Mouse (Mus musculus) midbrain, embryonic 12.5 days (tissue): ENCODE data around the gene Tbc1d16. TPM values are rescaled to one million over a fixed set of nuclear protein-coding genes. Genes with fewer than 3 reads are reported as not detected.

Source experiments
- ATAC-seq: fragments of 200-750 bp; cut with Nextera tagmentation; 2 replicates; pipeline ENCODE4 v1.8.0; 2017; ENCODE audit warnings: low read depth, moderate TSS enrichment, moderate library complexity; ENCODE audit not compliant: low FRiP score
- H3K27ac ChIP-seq: fragments of 300-500 bp; sonication (generic); replicated peaks from 2 replicates; pipeline ENCODE4 v1.5.1; 2016; ENCODE audit warnings: mild to moderate bottlenecking
- H3K27me3 ChIP-seq: fragments of 300-500 bp; sonication (generic); 2 replicates; pipeline ENCODE4 v1.6.1; 2016; ENCODE audit warnings: mild to moderate bottlenecking
- H3K36me3 ChIP-seq: fragments of 300-500 bp; sonication (generic); 2 replicates; pipeline ENCODE4 v1.6.1; 2016
- H3K4me1 ChIP-seq: fragments of 300-500 bp; sonication (generic); 2 replicates; pipeline ENCODE4 v1.6.1; 2016
- H3K4me2 ChIP-seq: fragments of 300-500 bp; sonication (generic); replicated peaks from 2 replicates; pipeline ENCODE4 v1.6.1; 2016; ENCODE audit warnings: mild to moderate bottlenecking, moderate library complexity
- H3K4me3 ChIP-seq: fragments of 300-500 bp; sonication (generic); 2 replicates; pipeline ENCODE4 v1.5.1; 2016; ENCODE audit warnings: mild to moderate bottlenecking
- H3K9ac ChIP-seq: fragments of 300-500 bp; sonication (generic); replicated peaks from 2 replicates; pipeline ENCODE4 v1.6.1; 2016; ENCODE audit warnings: mild to moderate bottlenecking, moderate library complexity
- H3K9me3 ChIP-seq: fragments of 300-500 bp; sonication (generic); 2 replicates; pipeline ENCODE4 v1.6.1; 2016; ENCODE audit warnings: mild to moderate bottlenecking
- WGBS: fragments of 180-500 bp; shearing (Covaris S2); methylation state at CpG from one replicate; pipeline ENCODE4 v1.1.7; 2016; 5-methylcytosine and 5-hydroxymethylcytosine counted together
- microRNA-seq: library from miRNA; unstranded; fragments of <30 nt; microRNA quantifications from one replicate; pipeline ENCODE4, GENCODE M21; 2017
- polyA plus RNA-seq: library from polyadenylated mRNA; unstranded; fragments of >200 nt; fragmentation: Nextera tagmentation; extraction: Ambion mirVana; gene quantifications from 2 replicates; pipeline ENCODE4 v1.2.1, GENCODE M21; 2016

Gene Tbc1d16
- polyA plus RNA-seq, 1 experiment from 2014 or later: 35.1 TPM

- 0 out of 2 replicates have a peak overlapping the region, but pooled peaks have one; percentile 16 for H3K9ac ChIP-seq
- peaks cover 13% of the 10 kb centered on the region for H3K4me1 ChIP-seq
- peaks cover 53% of the 10 kb centered on the region for H3K27me3 ChIP-seq
- H3K9me3 ChIP-seq: no peaks in the 10 kb centered on the region
- WGBS: 40% methylated on average over 3 of the region's 3 CpGs
- H3K4me2 ChIP-seq: no peak overlapping the region
- H3K36me3 ChIP-seq: no peaks in the 10 kb centered on the region
- no peak overlapping the region for H3K27ac ChIP-seq
- no peak overlapping the region for H3K4me3 ChIP-seq
- no peak for ATAC-seq
Observed at GRCm38 (mm10) chr11:119095441-119095840, 132.9 kb downstream of the Tbc1d16 start.

GRCm38 (mm10) chr11:119093322-119093721 lies 135.0 kb downstream of the Tbc1d16 start:
- no peak overlapping the region for H3K4me2 ChIP-seq
- H3K9ac ChIP-seq: no peak overlapping the region
- H3K4me3 ChIP-seq: no peak overlapping the region
- H3K27me3 ChIP-seq: peaks cover 74% of the 10 kb centered on the region
- H3K36me3 ChIP-seq: no peaks in the 10 kb centered on the region
- ATAC-seq: no peak
- H3K4me1 ChIP-seq: peaks cover 34% of the 10 kb centered on the region
- WGBS: 69% methylated on average over 1 of the region's 1 CpGs
- H3K9me3 ChIP-seq: no peaks in the 10 kb centered on the region
- H3K27ac ChIP-seq: no peak overlapping the region

Small RNA genes within 50 kb of the gene (microRNA-seq; reads per million reads assigned to microRNA genes)
- 3.9 reads per million, percentile 15 among the genes with 10 or more reads in this experiment for gene Mir6934

Other genes with a start within 250 kb of the Tbc1d16 start
- gene Enpp7, start 240.3 kb downstream of the Tbc1d16 start, polyA plus RNA-seq: not detected in 2 replicates
- gene Cbx2, start 205.5 kb downstream of the Tbc1d16 start, polyA plus RNA-seq: 81.0 and 86.0 TPM in 2 replicates
- 12.1 and 15.1 TPM in 2 replicates for gene Cbx8, start 187.5 kb downstream of the Tbc1d16 start, polyA plus RNA-seq
- 12.4 and 15.2 TPM in 2 replicates for gene Cbx4, start 142.3 kb downstream of the Tbc1d16 start, polyA plus RNA-seq
- gene Ccdc40, start 73 bp upstream of the Tbc1d16 start, polyA plus RNA-seq: 18.6 and 24.1 TPM in 2 replicates
- gene Gaa, start 39.4 kb upstream of the Tbc1d16 start, polyA plus RNA-seq: 40.6 and 42.1 TPM in 2 replicates
- 326 and 341 TPM in 2 replicates for gene Eif4a3, start 71.6 kb upstream of the Tbc1d16 start, polyA plus RNA-seq
- gene Card14, start 79.3 kb upstream of the Tbc1d16 start, polyA plus RNA-seq: 0.06 and 0.10 TPM in 2 replicates
- gene Sgsh, start 127.0 kb upstream of the Tbc1d16 start, polyA plus RNA-seq: 4.6 and 6.5 TPM in 2 replicates
- gene Slc26a11, start 127.1 kb upstream of the Tbc1d16 start, polyA plus RNA-seq: 4.2 and 6.1 TPM in 2 replicates
- gene Rnf213, start 164.6 kb upstream of the Tbc1d16 start, polyA plus RNA-seq: 1.2 TPM in 2 replicates